Mouse (Mus musculus): ENCODE data around the gene Tlk2. TPM values are rescaled to one million over a fixed set of nuclear protein-coding genes. Genes with fewer than 3 reads are reported as not detected.

The Tlk2 gene
- polyA plus RNA-seq, 1 experiment from 2014 or later, result 18.7 TPM

GRCm38 (mm10) chr11:105261116-105261515, 82.5 kb downstream of the Tlk2 start:
- Histone ChIP-seq H3K36me3 (ENCODE audit: control insufficient read depth, insufficient read depth, low read length) (peaks cover 11% of the 10 kb centered on the region; the same call in 1 of the 2 replicates), H3K27ac (ENCODE audit: low read length) (no peak overlapping the region), H3K9ac (ENCODE audit: low read depth, low read length) (no peak overlapping the region), H3K4me2 (ENCODE audit: low read length) (no peak overlapping the region), H3K9me3 (replicated peaks; ENCODE audit: control insufficient read depth, low read length, poor library complexity, severe bottlenecking) (no peaks in the 10 kb centered on the region), H3K4me1 (ENCODE audit: control insufficient read depth, insufficient read depth, low read length) (no peaks in the 10 kb centered on the region), H3K27me3 (ENCODE audit: control insufficient read depth, insufficient read depth, low read depth, low read length) (no peaks in the 10 kb centered on the region), H3K4me3 (ENCODE audit: low read depth, low read length) (no peak overlapping the region)
- ATAC-seq, result no peak
- 39% methylated on average over 5 of the region's 5 CpGs for WGBS

GRCm38 (mm10) chr11:105261601-105262351, 83.2 kb downstream of the Tlk2 start:
- H3K4me3 ChIP-seq (ENCODE audit: low read depth, low read length), result no peak overlapping the region
- H3K4me2 ChIP-seq (ENCODE audit: low read length), result no peak overlapping the region
- peaks cover 11% of the 10 kb centered on the region; the same call in 1 of the 2 replicates for H3K36me3 ChIP-seq (ENCODE audit: control insufficient read depth, insufficient read depth, low read length)
- H3K9ac ChIP-seq (ENCODE audit: low read depth, low read length), result no peak overlapping the region
- ATAC-seq, result no peak
- H3K4me1 ChIP-seq (ENCODE audit: control insufficient read depth, insufficient read depth, low read length), result no peaks in the 10 kb centered on the region
- H3K27ac ChIP-seq (ENCODE audit: low read length), result no peak overlapping the region
- H3K27me3 ChIP-seq (ENCODE audit: control insufficient read depth, insufficient read depth, low read depth, low read length), result no peaks in the 10 kb centered on the region
- 88% methylated on average over 4 of the region's 4 CpGs for WGBS
- H3K9me3 ChIP-seq (replicated peaks; ENCODE audit: control insufficient read depth, low read length, poor library complexity, severe bottlenecking), result no peaks in the 10 kb centered on the region

GRCm38 (mm10) chr11:105264506-105264905, 85.9 kb downstream of the Tlk2 start:
- Histone ChIP-seq H3K9ac (ENCODE audit: low read depth, low read length) (no peak overlapping the region), H3K4me2 (ENCODE audit: low read length) (no peak overlapping the region), H3K9me3 (replicated peaks; ENCODE audit: control insufficient read depth, low read length, poor library complexity, severe bottlenecking) (no peaks in the 10 kb centered on the region), H3K27me3 (ENCODE audit: control insufficient read depth, insufficient read depth, low read depth, low read length) (no peaks in the 10 kb centered on the region), H3K36me3 (ENCODE audit: control insufficient read depth, insufficient read depth, low read length) (0 out of 2 replicates have a peak, but pooled peaks cover 8% of the 10 kb centered on the region), H3K4me3 (ENCODE audit: low read depth, low read length) (no peak overlapping the region), H3K27ac (ENCODE audit: low read length) (no peak overlapping the region), H3K4me1 (ENCODE audit: control insufficient read depth, insufficient read depth, low read length) (no peaks in the 10 kb centered on the region)
- ATAC-seq, result no peak

GRCm38 (mm10) chr11:105264988-105265387, 86.4 kb downstream of the Tlk2 start:
- Histone ChIP-seq H3K9me3 (replicated peaks; ENCODE audit: control insufficient read depth, low read length, poor library complexity, severe bottlenecking) (no peaks in the 10 kb centered on the region), H3K27ac (ENCODE audit: low read length) (no peak overlapping the region), H3K4me2 (ENCODE audit: low read length) (no peak overlapping the region), H3K4me1 (ENCODE audit: control insufficient read depth, insufficient read depth, low read length) (no peaks in the 10 kb centered on the region), H3K9ac (ENCODE audit: low read depth, low read length) (no peak overlapping the region), H3K4me3 (ENCODE audit: low read depth, low read length) (no peak overlapping the region), H3K27me3 (ENCODE audit: control insufficient read depth, insufficient read depth, low read depth, low read length) (no peaks in the 10 kb centered on the region), H3K36me3 (ENCODE audit: control insufficient read depth, insufficient read depth, low read length) (0 out of 2 replicates have a peak, but pooled peaks cover 8% of the 10 kb centered on the region)
- 95% methylated on average over 3 of the region's 3 CpGs for WGBS
- no peak for ATAC-seq

- H3K27ac ChIP-seq (ENCODE audit: low read length), result no peak overlapping the region
- H3K4me2 ChIP-seq (ENCODE audit: low read length), result no peak overlapping the region
- ATAC-seq, result no peak
- no peak overlapping the region for H3K4me3 ChIP-seq (ENCODE audit: low read depth, low read length)
- no peak overlapping the region for H3K9ac ChIP-seq (ENCODE audit: low read depth, low read length)
- H3K9me3 ChIP-seq (replicated peaks; ENCODE audit: control insufficient read depth, low read length, poor library complexity, severe bottlenecking), result no peaks in the 10 kb centered on the region
- H3K4me1 ChIP-seq (ENCODE audit: control insufficient read depth, insufficient read depth, low read length), result no peaks in the 10 kb centered on the region
- WGBS, result 17% methylated on average over 2 of the region's 2 CpGs
- peaks cover 5% of the 10 kb centered on the region; the same call in 1 of the 2 replicates for H3K36me3 ChIP-seq (ENCODE audit: control insufficient read depth, insufficient read depth, low read length)
- H3K27me3 ChIP-seq (ENCODE audit: control insufficient read depth, insufficient read depth, low read depth, low read length), result no peaks in the 10 kb centered on the region
Measured at GRCm38 (mm10) chr11:105270155-105270554, 91.5 kb downstream of the Tlk2 start.

- H3K4me2 ChIP-seq (ENCODE audit: low read length), result no peak overlapping the region
- H3K9me3 ChIP-seq (replicated peaks; ENCODE audit: control insufficient read depth, low read length, poor library complexity, severe bottlenecking), result no peaks in the 10 kb centered on the region
- peaks cover 25% of the 10 kb centered on the region for H3K36me3 ChIP-seq (ENCODE audit: control insufficient read depth, insufficient read depth, low read length)
- no peak overlapping the region for H3K9ac ChIP-seq (ENCODE audit: low read depth, low read length)
- no peaks in the 10 kb centered on the region for H3K27me3 ChIP-seq (ENCODE audit: control insufficient read depth, insufficient read depth, low read depth, low read length)
- WGBS, result 93% methylated on average over 6 of the region's 6 CpGs
- H3K27ac ChIP-seq (ENCODE audit: low read length), result no peak overlapping the region
- ATAC-seq, result no peak
- no peak overlapping the region for H3K4me3 ChIP-seq (ENCODE audit: low read depth, low read length)
- H3K4me1 ChIP-seq (ENCODE audit: control insufficient read depth, insufficient read depth, low read length), result no peaks in the 10 kb centered on the region
Measured at GRCm38 (mm10) chr11:105280456-105280855, 101.8 kb downstream of the Tlk2 start.

GRCm38 (mm10) chr11:105281291-105281690, 102.7 kb downstream of the Tlk2 start:
- no peak overlapping the region for H3K27ac ChIP-seq (ENCODE audit: low read length)
- H3K27me3 ChIP-seq (ENCODE audit: control insufficient read depth, insufficient read depth, low read depth, low read length), result no peaks in the 10 kb centered on the region
- no peak for ATAC-seq
- H3K9ac ChIP-seq (ENCODE audit: low read depth, low read length), result no peak overlapping the region
- peaks cover 19% of the 10 kb centered on the region for H3K36me3 ChIP-seq (ENCODE audit: control insufficient read depth, insufficient read depth, low read length)
- H3K4me2 ChIP-seq (ENCODE audit: low read length), result no peak overlapping the region
- H3K4me1 ChIP-seq (ENCODE audit: control insufficient read depth, insufficient read depth, low read length), result no peaks in the 10 kb centered on the region
- H3K9me3 ChIP-seq (replicated peaks; ENCODE audit: control insufficient read depth, low read length, poor library complexity, severe bottlenecking), result no peaks in the 10 kb centered on the region
- 89% methylated on average over 7 of the region's 7 CpGs for WGBS
- no peak overlapping the region for H3K4me3 ChIP-seq (ENCODE audit: low read depth, low read length)

GRCm38 (mm10) chr11:105281763-105282459, 103.3 kb downstream of the Tlk2 start:
- no peaks in the 10 kb centered on the region for H3K9me3 ChIP-seq (replicated peaks; ENCODE audit: control insufficient read depth, low read length, poor library complexity, severe bottlenecking)
- no peak overlapping the region for H3K9ac ChIP-seq (ENCODE audit: low read depth, low read length)
- no peaks in the 10 kb centered on the region for H3K4me1 ChIP-seq (ENCODE audit: control insufficient read depth, insufficient read depth, low read length)
- 80% methylated on average over 12 of the region's 12 CpGs for WGBS
- H3K27ac ChIP-seq (ENCODE audit: low read length), result no peak overlapping the region
- H3K27me3 ChIP-seq (ENCODE audit: control insufficient read depth, insufficient read depth, low read depth, low read length), result no peaks in the 10 kb centered on the region
- no peak overlapping the region for H3K4me2 ChIP-seq (ENCODE audit: low read length)
- peaks cover 16% of the 10 kb centered on the region; the same call in 1 of the 2 replicates for H3K36me3 ChIP-seq (ENCODE audit: control insufficient read depth, insufficient read depth, low read length)
- no peak for ATAC-seq
- no peak overlapping the region for H3K4me3 ChIP-seq (ENCODE audit: low read depth, low read length)

GRCm38 (mm10) chr11:105282460-105282859, 103.9 kb downstream of the Tlk2 start:
- Histone ChIP-seq H3K27me3 (ENCODE audit: control insufficient read depth, insufficient read depth, low read depth, low read length) (no peaks in the 10 kb centered on the region), H3K4me2 (ENCODE audit: low read length) (no peak overlapping the region), H3K9me3 (replicated peaks; ENCODE audit: control insufficient read depth, low read length, poor library complexity, severe bottlenecking) (no peaks in the 10 kb centered on the region), H3K27ac (ENCODE audit: low read length) (no peak overlapping the region), H3K36me3 (ENCODE audit: control insufficient read depth, insufficient read depth, low read length) (peaks cover 14% of the 10 kb centered on the region; the same call in 1 of the 2 replicates), H3K4me1 (ENCODE audit: control insufficient read depth, insufficient read depth, low read length) (no peaks in the 10 kb centered on the region), H3K4me3 (ENCODE audit: low read depth, low read length) (no peak overlapping the region), H3K9ac (ENCODE audit: low read depth, low read length) (no peak overlapping the region)
- no peak for ATAC-seq
- WGBS, result 73% methylated on average over 2 of the region's 2 CpGs
